Mouse (Mus musculus) heart, postnatal 0 days (tissue): ENCODE results near the gene Fam172a. TPM values are rescaled to one million over a fixed set of nuclear protein-coding genes. Genes with fewer than 3 reads are reported as not detected.
A peak's percentile ranks its signal among the peaks of the same experiment; 100 is the strongest.

Source experiments
- ATAC-seq: fragments of 200-750 bp; cut with Nextera tagmentation; 2 replicates; pipeline ENCODE4 v1.8.0; 2017; ENCODE audit warnings: low read depth, moderate number of reproducible peaks, moderate library complexity; ENCODE audit not compliant: insufficient read depth
- DNase-seq: peaks from one replicate; pipeline ENCODE4 v3.0.0-alpha.2; 2016; ENCODE audit warnings: low spot score
- H3K27ac ChIP-seq: fragments of 300-500 bp; sonication (generic); 2 replicates; pipeline ENCODE4 v1.5.1; 2014; ENCODE audit warnings: low read depth, mild to moderate bottlenecking
- H3K27me3 ChIP-seq: fragments of 300-500 bp; sonication (generic); 2 replicates; pipeline ENCODE4 v1.6.1; 2014; ENCODE audit warnings: low read length, mixed read lengths; ENCODE audit not compliant: control insufficient read depth, insufficient read depth
- H3K36me3 ChIP-seq: fragments of 300-500 bp; sonication (generic); replicated peaks from 2 replicates; pipeline ENCODE4 v1.6.1; 2014; ENCODE audit warnings: low read length, mixed read lengths; ENCODE audit not compliant: control insufficient read depth, insufficient read depth
- H3K4me1 ChIP-seq: fragments of 300-500 bp; sonication (generic); 2 replicates; pipeline ENCODE4 v1.6.1; 2014; ENCODE audit warnings: antibody characterized with exemption; ENCODE audit not compliant: control insufficient read depth, insufficient read depth
- H3K4me2 ChIP-seq: fragments of 300-500 bp; sonication (generic); 2 replicates; pipeline ENCODE4 v1.6.1; 2014; ENCODE audit warnings: low read depth, mild to moderate bottlenecking, low read length, moderate library complexity
- H3K4me3 ChIP-seq: fragments of 300-500 bp; sonication (generic); 2 replicates; pipeline ENCODE4 v1.5.1; 2014; ENCODE audit warnings: low read depth, low read length
- H3K9ac ChIP-seq: fragments of 300-500 bp; sonication (generic); replicated peaks from 2 replicates; pipeline ENCODE4 v1.6.1; 2014; ENCODE audit warnings: low read depth, low read length, mixed read lengths
- H3K9me3 ChIP-seq: fragments of 300-500 bp; sonication (generic); replicated peaks from 2 replicates; pipeline ENCODE4 v1.6.1; 2016; ENCODE audit warnings: low read length; ENCODE audit not compliant: control insufficient read depth
- CTCF ChIP-seq: IDR thresholded peaks from 2 replicates; pipeline ENCODE4 v1.5.1; 2016; ENCODE audit warnings: antibody characterized with exemption, control low read depth, low read depth
- EP300 ChIP-seq: IDR thresholded peaks from 2 replicates; pipeline ENCODE4 v1.6.1; 2016; ENCODE audit warnings: antibody characterized with exemption, low read depth
- WGBS: fragments of 180-500 bp; shearing (Covaris S2); extraction: QIAGEN DNeasy Blood & Tissue Kit; methylation state at CpG from one replicate; pipeline ENCODE4 v1.1.7; 2014; 5-methylcytosine and 5-hydroxymethylcytosine counted together
- polyA plus RNA-seq: library from polyadenylated mRNA; unstranded; fragments of >200 nt; fragmentation: Nextera tagmentation; extraction: Ambion mirVana; gene quantifications from 2 replicates; pipeline ENCODE4 v1.2.1, GENCODE M21; 2015
- total RNA-seq: library from RNA; depleted of rRNA; stranded (reverse); fragments of >200 nt; gene quantifications from 2 replicates; pipeline ENCODE4 v1.2.3, GENCODE M21; 2014; ENCODE audit warnings: low replicate concordance

Gene Fam172a
- total and polyA plus RNA-seq, 2 experiments from 2014 or later: 11.2 to 14.8 TPM

GRCm38 (mm10) chr13:77909184-77909583, 207.4 kb downstream of the Fam172a start:
- ATAC-seq: no peak

GRCm38 (mm10) chr13:77922834-77923233, 221.0 kb downstream of the Fam172a start:
- TF ChIP-seq EP300 (no peak), CTCF (no peak)
- H3K27ac ChIP-seq: no peak overlapping the region
- no peak for DNase-seq
- ATAC-seq: no peak
- no peak overlapping the region for H3K9ac ChIP-seq
- H3K4me3 ChIP-seq: no peak overlapping the region
- H3K27me3 ChIP-seq: no peaks in the 10 kb centered on the region
- 69% methylated on average over 2 of the region's 2 CpGs for WGBS
- no peaks in the 10 kb centered on the region for H3K4me1 ChIP-seq
- H3K36me3 ChIP-seq: no peaks in the 10 kb centered on the region
- no peak overlapping the region for H3K4me2 ChIP-seq
- no peaks in the 10 kb centered on the region for H3K9me3 ChIP-seq

More at GRCm38 (mm10) chr13:77909184-77909583, 207.4 kb downstream of the Fam172a start:
- Histone ChIP-seq H3K4me3 (no peak overlapping the region), H3K4me1 (no peaks in the 10 kb centered on the region), H3K27me3 (no peaks in the 10 kb centered on the region), H3K4me2 (no peak overlapping the region), H3K9ac (no peak overlapping the region), H3K36me3 (no peaks in the 10 kb centered on the region), H3K9me3 (no peaks in the 10 kb centered on the region), H3K27ac (no peak overlapping the region)
- 73% methylated on average over 2 of the region's 2 CpGs for WGBS
- no peak for DNase-seq
- TF ChIP-seq CTCF (peak; percentile 23; the same call in 1 of the 2 replicates), EP300 (no peak)

GRCm38 (mm10) chr13:77957611-77958010, 255.8 kb downstream of the Fam172a start:
- no peaks in the 10 kb centered on the region for H3K9me3 ChIP-seq
- H3K4me2 ChIP-seq: no peak overlapping the region
- 16% methylated on average over 1 of the region's 1 CpGs for WGBS
- TF ChIP-seq CTCF (no peak), EP300 (no peak)
- H3K4me3 ChIP-seq: no peak overlapping the region
- H3K27me3 ChIP-seq: no peaks in the 10 kb centered on the region
- no peak overlapping the region for H3K9ac ChIP-seq
- ATAC-seq (no peak), DNase-seq (no peak)
- no peaks in the 10 kb centered on the region for H3K36me3 ChIP-seq
- H3K27ac ChIP-seq: no peak overlapping the region
- no peaks in the 10 kb centered on the region for H3K4me1 ChIP-seq

GRCm38 (mm10) chr13:77959493-77960272, 257.9 kb downstream of the Fam172a start:
- H3K4me1 ChIP-seq: no peaks in the 10 kb centered on the region
- no peaks in the 10 kb centered on the region for H3K9me3 ChIP-seq
- H3K4me3 ChIP-seq: no peak overlapping the region
- H3K27ac ChIP-seq: no peak overlapping the region
- no peaks in the 10 kb centered on the region for H3K36me3 ChIP-seq
- TF ChIP-seq EP300: no peak
- TF ChIP-seq CTCF: no peak
- 88% methylated on average over 4 of the region's 4 CpGs for WGBS
- no peaks in the 10 kb centered on the region for H3K27me3 ChIP-seq
- H3K4me2 ChIP-seq: no peak overlapping the region
- ATAC-seq: no peak
- no peak for DNase-seq
- no peak overlapping the region for H3K9ac ChIP-seq

- DNase-seq: no peak
- Histone ChIP-seq H3K27me3 (no peaks in the 10 kb centered on the region), H3K4me3 (no peak overlapping the region), H3K9ac (no peak overlapping the region), H3K4me1 (no peaks in the 10 kb centered on the region), H3K36me3 (no peaks in the 10 kb centered on the region), H3K9me3 (no peaks in the 10 kb centered on the region), H3K27ac (no peak overlapping the region), H3K4me2 (no peak overlapping the region)
- ATAC-seq: no peak
- 77% methylated on average over 3 of the region's 3 CpGs for WGBS
- TF ChIP-seq CTCF (no peak), EP300 (no peak)
Measured at GRCm38 (mm10) chr13:77976248-77976647, 274.4 kb downstream of the Fam172a start.

- H3K9ac ChIP-seq: no peak overlapping the region
- no peak overlapping the region for H3K27ac ChIP-seq
- H3K4me2 ChIP-seq: no peak overlapping the region
- no peaks in the 10 kb centered on the region for H3K27me3 ChIP-seq
- no peak overlapping the region for H3K4me3 ChIP-seq
- no peak for ATAC-seq
- no peak for TF ChIP-seq CTCF
- no peak for TF ChIP-seq EP300
- no peak for DNase-seq
- no peaks in the 10 kb centered on the region for H3K9me3 ChIP-seq
- H3K4me1 ChIP-seq: no peaks in the 10 kb centered on the region
- no peaks in the 10 kb centered on the region for H3K36me3 ChIP-seq
- 100% methylated on average over 1 of the region's 1 CpGs for WGBS
Measured at GRCm38 (mm10) chr13:77977121-77977520, 275.3 kb downstream of the Fam172a start.
